Mouse (Mus musculus) MEL (cell line): ENCODE data around the gene Cdk10. TPM values are rescaled to one million over a fixed set of nuclear protein-coding genes. Genes with fewer than 3 reads are reported as not detected.
A peak's percentile ranks its signal among the peaks of the same experiment; 100 is the strongest.

Experiments used
- DNase-seq: peaks from one replicate; pipeline ENCODE4 v3.0.0; 2011; ENCODE audit warnings: low read depth, low spot score
- H3K27ac ChIP-seq: 2 replicates; pipeline ENCODE4 v1.5.1; 2012; ENCODE audit warnings: low read depth, mild to moderate bottlenecking, control low read depth, low read length, moderate library complexity; ENCODE audit not compliant: control insufficient read depth
- H3K27me3 ChIP-seq, 2 experiments: fragments of 150-350 bp in 1 of 2; sonication (generic) in 1 of 2; 2 replicates each; pipeline ENCODE4 v1.6.1; 2012; ENCODE audit warnings: low read length in 2 of 2, mild to moderate bottlenecking in 2 of 2, improper control_type of control experiment in 1 of 2, moderate library complexity in 1 of 2; ENCODE audit not compliant: insufficient read depth in 2 of 2, control insufficient read depth in 1 of 2
- H3K36me3 ChIP-seq, 2 experiments: 2 replicates each; pipeline ENCODE4 v1.6.1; 2012 to 2014; ENCODE audit warnings: low read length in 2 of 2, improper control_type of control experiment in 1 of 2, inconsistent platforms in 1 of 2, mild to moderate bottlenecking in 1 of 2; ENCODE audit not compliant: insufficient read depth in 2 of 2, control insufficient read depth in 1 of 2
- H3K4me1 ChIP-seq, 2 experiments: fragments of 150-350 bp in 1 of 2; sonication (generic) in 1 of 2; 2 replicates each; pipeline ENCODE4 v1.6.1; 2012; ENCODE audit warnings: low read length in 2 of 2, improper control_type of control experiment in 1 of 2, mild to moderate bottlenecking in 1 of 2; ENCODE audit not compliant: insufficient read depth in 2 of 2, control insufficient read depth in 1 of 2
- H3K4me3 ChIP-seq, 2 experiments: fragments of 150-350 bp in 1 of 2; sonication (generic) in 1 of 2; 2 replicates each; pipeline ENCODE4 v1.5.1; 2012; ENCODE audit warnings: low read depth in 2 of 2, low read length in 2 of 2, mild to moderate bottlenecking in 2 of 2, moderate library complexity in 2 of 2, control low read depth in 1 of 2, improper control_type of control experiment in 1 of 2; ENCODE audit not compliant: control insufficient read depth in 1 of 2, insufficient read depth in 1 of 2
- H3K79me2 ChIP-seq: 2 replicates; pipeline ENCODE4 v1.6.1; 2012; ENCODE audit warnings: mild to moderate bottlenecking, low read length, moderate library complexity; ENCODE audit not compliant: control insufficient read depth, poor library complexity, insufficient read depth
- H3K9ac ChIP-seq: 2 replicates; pipeline ENCODE4 v1.6.1; 2012; ENCODE audit warnings: low read depth, mild to moderate bottlenecking, control low read depth, low read length, moderate library complexity; ENCODE audit not compliant: control insufficient read depth, poor library complexity, severe bottlenecking
- H3K9me3 ChIP-seq: fragments of 150-350 bp; sonication (generic); replicated peaks from 2 replicates; pipeline ENCODE4 v1.6.1; 2012; ENCODE audit warnings: mild to moderate bottlenecking, low read length, improper control_type of control experiment, moderate library complexity; ENCODE audit not compliant: insufficient read depth
- CHD1 ChIP-seq: IDR thresholded peaks from 2 replicates; pipeline ENCODE4 v1.6.1; 2012; ENCODE audit warnings: low read depth, mild to moderate bottlenecking, inconsistent platforms, low read length, improper control_type of control experiment
- E2F4 ChIP-seq: IDR thresholded peaks from 2 replicates; pipeline ENCODE4 v1.6.1; 2011; ENCODE audit warnings: low read depth, low read length, improper control_type of control experiment, borderline replicate concordance
- ELF1 ChIP-seq: IDR thresholded peaks from 2 replicates; pipeline ENCODE4 v1.6.1; 2014; ENCODE audit warnings: low read depth, mild to moderate bottlenecking, inconsistent platforms, low read length, improper control_type of control experiment, moderate library complexity
- EP300 ChIP-seq, 2 experiments: IDR thresholded peaks; 2 replicates each; pipeline ENCODE4 v1.6.1; 2011; ENCODE audit warnings: improper control_type of control experiment in 2 of 2, low read length in 2 of 2, low read depth in 1 of 2, mild to moderate bottlenecking in 1 of 2
- HCFC1 ChIP-seq: IDR thresholded peaks from 2 replicates; pipeline ENCODE4 v1.6.1; 2012; ENCODE audit warnings: low read depth, mild to moderate bottlenecking, inconsistent platforms, low read length, improper control_type of control experiment, moderate library complexity
- KAT2A ChIP-seq: conservative IDR thresholded peaks from 2 replicates; pipeline ENCODE4 v1.6.1; 2012; ENCODE audit warnings: low read depth, low read length, improper control_type of control experiment, inconsistent platforms
- MAX ChIP-seq: IDR thresholded peaks from 2 replicates; pipeline ENCODE4 v1.6.1; 2011; ENCODE audit warnings: low read length, improper control_type of control experiment
- MAZ ChIP-seq: IDR thresholded peaks from 2 replicates; pipeline ENCODE4 v1.6.1; 2012; ENCODE audit warnings: low read depth, mild to moderate bottlenecking, inconsistent platforms, low read length, improper control_type of control experiment
- MXI1 ChIP-seq: IDR thresholded peaks from 2 replicates; pipeline ENCODE4 v1.6.1; 2011; ENCODE audit warnings: mild to moderate bottlenecking, low read depth, low read length, improper control_type of control experiment
- MYB ChIP-seq: IDR thresholded peaks from 2 replicates; pipeline ENCODE4 v1.6.1; 2011; ENCODE audit warnings: mild to moderate bottlenecking, low read depth, low read length, improper control_type of control experiment
- NELFE ChIP-seq: IDR thresholded peaks from 2 replicates; pipeline ENCODE4 v1.6.1; 2011; ENCODE audit warnings: low read depth, low read length, improper control_type of control experiment
- NRF1 ChIP-seq: IDR thresholded peaks from 2 replicates; pipeline ENCODE4 v1.6.1; 2014; ENCODE audit warnings: low read depth, mild to moderate bottlenecking, inconsistent platforms, low read length, improper control_type of control experiment, moderate library complexity; ENCODE audit not compliant: poor library complexity, insufficient read depth, severe bottlenecking
- POLR2A ChIP-seq, 2 experiments: IDR thresholded peaks; 2 replicates each; pipeline ENCODE4 v1.6.1; 2011 to 2012; ENCODE audit warnings: low read length in 2 of 2, mild to moderate bottlenecking in 2 of 2, control low read depth in 1 of 2, improper control_type of control experiment in 1 of 2, low read depth in 1 of 2, moderate library complexity in 1 of 2; ENCODE audit not compliant: control insufficient read depth in 1 of 2, insufficient read depth in 1 of 2, poor library complexity in 1 of 2
- POLR2AphosphoS2 ChIP-seq: IDR thresholded peaks from 2 replicates; pipeline ENCODE4 v1.6.1; 2011; ENCODE audit warnings: low read length, improper control_type of control experiment
- POLR2AphosphoS5 ChIP-seq: IDR thresholded peaks from 2 replicates; pipeline ENCODE4 v1.6.1; 2012; ENCODE audit warnings: low read depth, borderline replicate concordance, mild to moderate bottlenecking, inconsistent platforms, low read length, moderate library complexity, mixed read lengths
- RCOR1 ChIP-seq: IDR thresholded peaks from 2 replicates; pipeline ENCODE4 v1.6.1; 2012; ENCODE audit warnings: low read depth, mild to moderate bottlenecking, inconsistent platforms, low read length, improper control_type of control experiment
- SIN3A ChIP-seq: IDR thresholded peaks from 2 replicates; pipeline ENCODE4 v1.6.1; 2012; ENCODE audit warnings: low read length, improper control_type of control experiment, inconsistent platforms
- TCF12 ChIP-seq: IDR thresholded peaks from 2 replicates; pipeline ENCODE4 v1.6.1; 2014; ENCODE audit warnings: low read depth, mild to moderate bottlenecking, inconsistent platforms, low read length, improper control_type of control experiment, moderate library complexity
- UBTF ChIP-seq: IDR thresholded peaks from 2 replicates; pipeline ENCODE4 v1.6.1; 2012; ENCODE audit warnings: low read depth, mild to moderate bottlenecking, inconsistent platforms, low read length, improper control_type of control experiment, moderate library complexity, borderline replicate concordance; ENCODE audit not compliant: insufficient read depth
- USF1 ChIP-seq: IDR thresholded peaks from 2 replicates; pipeline ENCODE4 v1.6.1; 2014; ENCODE audit warnings: low read depth, mild to moderate bottlenecking, inconsistent platforms, low read length, improper control_type of control experiment, moderate library complexity
- ZMIZ1 ChIP-seq: IDR thresholded peaks from 2 replicates; pipeline ENCODE4 v1.6.1; 2012; ENCODE audit warnings: low read depth, mild to moderate bottlenecking, inconsistent platforms, low read length, improper control_type of control experiment, moderate library complexity
- polyA plus RNA-seq, 2 experiments: library from polyadenylated mRNA; stranded (reverse) in 1 of 2; unstranded in 1 of 2; fragments of >175 nt in 1 of 2; fragments of >200 nt in 1 of 2; gene quantifications; 2 replicates each; pipeline versions ENCODE4 v1.2.1 to v1.2.4; 2012; ENCODE audit warnings: low replicate concordance in 2 of 2, low read depth in 1 of 2; ENCODE audit not compliant: insufficient read length in 2 of 2, insufficient read depth in 1 of 2, missing spikeins in 1 of 2
- total RNA-seq: library from RNA; depleted of rRNA; stranded (reverse); fragments of 300-350 nt; gene quantifications from 2 replicates; pipeline ENCODE4 v1.2.3, GENCODE M21; 2012

Cdk10 gene
- total and polyA plus RNA-seq, 3 experiments, result 28.0 to 43.8 TPM; not detected in 1

GRCm38 (mm10) chr8:123253451-123254098 lies 28.9 kb downstream of the Cdk10 start:
- peaks cover 0 to 22% of the 10 kb centered on the region in 2 experiments; a peak in 2 of 4 replicates for H3K4me1 ChIP-seq
- peak overlapping the region; percentile 29; the same call in 1 of the 2 replicates for H3K27ac ChIP-seq
- DNase-seq, result peak; percentile 60

GRCm38 (mm10) chr8:123254099-123254885 lies 29.6 kb downstream of the Cdk10 start, which contains the start of the genes Zfp276 and Vps9d1:
TSS of gene Zfp276 (plus strand) at chr8:123254195.
TSS of gene Vps9d1 (minus strand) at chr8:123254348.
- no peaks in the 10 kb centered on the region for H3K9me3 ChIP-seq
- peak within 1 kb of the TSS; percentile 96 for H3K9ac ChIP-seq
- TF ChIP-seq POLR2AphosphoS5 (no peak), EP300 (IDR thresholded peaks at IDR 0.05; ENCODE audit: low read depth in 1 of 2, low read length in 2 of 2) (no peak), ELF1 (peak; percentile 39; the same call in 1 of the 2 replicates), POLR2A (IDR thresholded peaks at IDR 0.05; ENCODE audit: control insufficient read depth in 1 of 2, insufficient read depth in 1 of 2, low read depth in 1 of 2, low read length in 2 of 2, poor library complexity in 1 of 2) (peak in 1 of 2 experiments; percentile 68; a peak in 1 of 4 replicates), ZMIZ1 (no peak; the same call in 1 of the 2 replicates), POLR2AphosphoS2 (peak; percentile 50; the same call in 1 of the 2 replicates), NRF1 (no peak), MXI1 (0 out of 2 replicates have a peak, but pooled peaks have one; percentile 2), TCF12 (peak; percentile 49), KAT2A (no peak; the same call in 1 of the 2 replicates), CHD1 (0 out of 2 replicates have a peak, but pooled peaks have one; percentile 51), MYB (no peak), NELFE (peak; percentile 64), MAZ (no peak), SIN3A (peak; percentile 70; the same call in 1 of the 2 replicates), MAX (no peak), HCFC1 (peak; percentile 87), UBTF (peak; percentile 77; the same call in 1 of the 2 replicates)
- no peaks in the 10 kb centered on the region for H3K27me3 ChIP-seq
- H3K79me2 ChIP-seq, result peaks cover 13% of the 10 kb centered on the region
- peak; percentile 88 for DNase-seq
- H3K4me1 ChIP-seq, result peaks cover 0 to 16% of the 10 kb centered on the region in 2 experiments; a peak in 2 of 4 replicates
- peak within 1 kb of the TSS; percentile 29; the same call in 1 of the 2 replicates for H3K27ac ChIP-seq
- peak within 1 kb of the TSS; percentile 84 to 98 for H3K4me3 ChIP-seq
- H3K36me3 ChIP-seq, result peaks cover 0 to 9% of the 10 kb centered on the region in 2 experiments; a peak in 2 of 4 replicates

More at GRCm38 (mm10) chr8:123253451-123254098, 28.9 kb downstream of the Cdk10 start:
- Histone ChIP-seq H3K4me3 (peak overlapping the region; percentile 70 to 86), H3K36me3 (peaks cover 0 to 12% of the 10 kb centered on the region in 2 experiments; a peak in 2 of 4 replicates), H3K9me3 (no peaks in the 10 kb centered on the region), H3K79me2 (peaks cover 13% of the 10 kb centered on the region), H3K27me3 (no peaks in the 10 kb centered on the region), H3K9ac (peak overlapping the region; percentile 96)
- TF ChIP-seq E2F4 (no peak), USF1 (no peak), SIN3A (0 out of 2 replicates have a peak, but pooled peaks have one; percentile 39), POLR2A (IDR thresholded peaks at IDR 0.05; ENCODE audit: control insufficient read depth in 1 of 2, insufficient read depth in 1 of 2, low read depth in 1 of 2, low read length in 2 of 2, poor library complexity in 1 of 2) (peak; percentile 43 to 45; a peak in 2 of 4 replicates), RCOR1 (no peak), ZMIZ1 (peak; percentile 19; the same call in 1 of the 2 replicates)
